Mouse (Mus musculus) right cerebral cortex, postnatal 36 days (tissue): Measurements from ENCODE around the gene Zzz3.

Source experiments
- DNase-seq, 2 experiments: peaks; one replicate each; pipeline ENCODE4 v3.0.0; 2022; ENCODE audit warnings: low spot score in 2 of 2, mixed read lengths in 1 of 2

Zzz3 gene

DNA sequence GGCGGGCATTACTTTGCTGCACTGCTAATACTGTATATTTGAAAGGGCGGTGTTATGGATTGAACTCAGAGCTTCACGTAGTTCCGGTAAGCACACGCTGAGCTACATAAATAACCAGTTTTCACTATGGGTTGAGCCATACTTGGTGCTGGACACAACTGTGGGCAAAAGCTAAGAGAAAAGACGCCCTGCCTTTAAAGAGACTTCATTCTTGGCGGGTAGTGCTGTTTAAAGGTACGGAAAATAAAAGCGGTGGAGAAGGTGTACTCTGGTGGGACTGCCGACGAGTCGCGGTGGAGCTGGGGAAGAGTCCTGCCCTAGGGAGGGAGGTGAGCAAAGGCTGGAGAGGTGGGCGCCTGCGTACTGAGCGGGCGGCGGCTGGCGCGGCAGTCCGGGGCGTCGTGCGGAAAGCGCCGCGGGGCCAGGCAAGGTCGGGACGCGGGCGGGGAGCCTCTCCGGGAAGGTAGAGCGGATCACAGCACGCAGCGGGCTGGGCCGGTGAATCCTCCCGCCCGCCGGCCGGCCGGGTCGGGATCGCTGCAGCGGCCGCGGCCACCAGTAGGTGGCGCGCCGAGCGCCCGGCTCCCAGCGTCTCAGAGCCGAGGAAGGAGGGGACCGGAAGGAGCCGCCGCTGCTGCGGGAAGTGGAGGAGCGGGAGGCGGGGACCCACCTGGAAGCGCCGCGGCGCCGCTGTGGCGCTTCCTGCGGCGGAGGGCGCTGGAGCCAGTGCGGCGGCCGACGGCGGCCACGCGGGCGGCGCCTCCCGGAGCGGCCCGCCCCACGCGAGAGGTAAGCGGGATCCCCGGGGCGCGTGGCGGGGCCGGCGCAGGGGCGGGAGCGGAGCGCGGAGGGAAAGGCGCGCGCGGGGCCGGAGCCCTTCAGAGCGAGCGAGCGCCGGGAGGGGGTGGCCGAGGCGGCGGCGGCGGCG is at the start of gene Zzz3:
Gene Zzz3, plus strand, starts transcription at position 124 of the 928 bp plus-strand sequence.
- peak; percentile 86 to 88 for DNase-seq

DNA sequence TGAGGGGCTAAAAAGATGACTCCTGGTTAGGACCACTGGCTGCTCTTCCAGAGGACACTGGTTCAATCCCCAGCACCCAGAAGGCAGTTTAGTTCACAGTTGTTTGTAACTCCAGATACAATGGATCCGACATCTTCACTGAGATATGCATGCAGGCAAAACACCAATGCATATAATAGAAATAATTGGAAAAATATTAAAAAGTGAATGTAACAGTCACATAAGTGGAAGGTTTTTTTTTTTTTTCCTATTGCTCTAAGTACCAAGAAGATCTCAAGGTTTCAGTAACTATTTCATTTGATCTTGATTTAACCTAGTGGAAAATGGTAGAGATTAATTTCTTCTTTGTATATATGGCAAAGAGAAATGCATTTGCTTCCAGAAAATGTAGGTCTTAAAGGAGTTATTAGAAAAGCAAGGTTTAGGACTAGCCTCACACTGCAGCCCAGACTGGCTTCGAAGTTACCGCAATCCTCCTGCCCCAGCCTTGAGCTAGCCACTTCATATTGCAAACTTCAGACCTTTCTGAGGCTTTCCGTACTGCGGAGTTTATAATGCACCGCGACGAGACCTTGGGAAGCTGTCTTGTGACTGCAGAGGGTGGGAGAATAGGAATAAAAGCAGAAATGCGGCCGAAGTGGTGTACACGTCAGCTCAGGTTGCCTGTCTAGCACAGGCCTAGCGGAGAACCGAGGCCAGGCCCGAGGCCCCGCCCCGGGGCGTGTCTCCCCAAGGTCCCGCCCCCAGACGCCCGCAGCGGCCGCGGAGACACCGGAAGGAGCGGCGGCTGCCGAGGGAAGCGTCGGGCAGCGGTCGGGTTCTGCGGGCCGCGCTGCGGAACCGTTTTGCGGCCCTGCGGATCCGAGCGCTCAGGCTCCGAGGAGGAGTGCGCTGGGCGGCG is 49.3 kb upstream of the Zzz3 start, which contains the start of gene Usp33:
Gene Usp33, plus strand, starts transcription at position 747 of the 901 bp plus-strand sequence.
- DNase-seq: peak; percentile 89 to 91

DNA sequence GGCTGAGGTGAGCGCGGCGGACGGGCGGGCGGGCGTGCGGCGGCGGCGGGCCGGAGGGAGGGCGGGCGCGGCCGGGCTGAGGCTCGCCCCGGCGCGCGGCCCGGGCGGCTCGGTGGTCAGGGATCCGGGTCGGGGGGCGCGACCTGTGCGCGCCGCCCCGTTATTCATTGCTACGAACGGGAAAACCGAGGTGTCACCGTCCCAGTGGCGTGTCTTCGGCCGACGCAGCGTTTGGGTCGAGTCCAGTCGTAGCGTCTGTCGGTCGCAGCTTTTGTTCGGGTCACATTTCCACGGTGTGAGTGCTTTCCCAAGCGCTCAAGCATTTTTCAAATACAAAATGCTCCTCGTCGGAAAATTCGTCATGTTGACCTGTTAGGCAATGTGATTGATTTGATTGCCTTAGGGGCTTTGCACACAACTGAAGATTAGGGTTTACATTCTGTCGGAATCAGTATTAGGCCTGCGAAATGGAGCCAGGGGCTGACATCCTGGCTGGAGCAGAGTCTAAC is 48.6 kb upstream of the Zzz3 start:
- DNase-seq: no peak

DNA sequence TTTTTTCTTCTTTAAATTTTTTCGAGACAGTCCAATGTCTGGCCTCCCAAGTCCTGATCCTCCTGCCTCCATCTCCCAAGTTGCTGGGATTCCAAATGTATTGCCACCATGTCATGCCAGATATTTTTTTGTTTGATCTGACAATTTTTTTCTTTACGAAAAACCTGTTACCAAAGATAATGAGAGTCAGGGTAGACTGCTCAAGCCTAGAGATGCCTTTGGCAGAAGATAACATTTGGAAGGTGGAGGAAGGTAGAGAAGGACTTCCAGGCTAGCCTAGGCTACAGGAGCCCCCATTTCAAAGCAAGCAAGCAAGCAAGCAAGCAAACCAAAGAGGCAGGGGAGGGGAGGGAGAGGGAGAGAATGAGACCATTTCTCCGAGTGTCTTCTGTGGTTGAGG is 48.0 kb upstream of the Zzz3 start:
- no peak for DNase-seq

DNA sequence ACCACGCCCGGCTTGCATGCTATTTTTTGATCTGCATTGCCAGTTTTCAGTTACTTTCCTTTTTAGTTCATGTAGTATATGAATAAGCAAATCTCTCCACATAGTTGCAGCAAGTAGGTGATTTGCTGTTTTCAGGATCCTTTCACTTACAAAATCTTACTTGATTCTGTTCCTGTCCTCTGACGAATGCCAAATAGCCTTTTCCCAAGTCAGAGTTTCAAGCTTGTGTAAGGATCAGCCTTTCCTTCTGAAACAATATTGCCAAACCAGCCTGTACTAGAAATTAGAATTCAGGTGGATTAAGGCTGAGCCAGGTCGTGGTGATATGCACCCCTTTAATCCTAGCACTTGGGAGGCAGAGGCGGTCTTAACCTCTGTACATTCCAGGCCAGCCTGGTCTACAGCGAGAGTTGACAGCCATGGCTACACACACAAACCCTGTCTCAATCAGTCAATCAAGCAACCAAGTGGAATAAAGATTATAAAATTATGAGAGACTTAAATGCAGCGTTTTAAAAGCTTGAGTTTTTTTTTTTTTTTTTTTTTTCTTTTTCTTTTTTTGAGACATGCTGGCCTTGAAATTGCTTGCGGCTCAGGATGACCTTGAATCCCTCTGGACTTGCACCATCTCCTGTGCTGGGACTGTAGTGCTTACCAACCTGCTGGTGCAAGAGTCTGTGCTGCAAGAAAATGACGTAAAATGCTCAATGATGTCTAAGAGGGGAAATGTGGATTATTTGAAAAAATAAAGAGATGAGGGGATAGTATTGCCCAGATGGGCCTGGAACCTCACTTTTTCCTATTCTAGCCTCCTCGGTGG is 47.1 kb upstream of the Zzz3 start:
- DNase-seq: no peak

DNA sequence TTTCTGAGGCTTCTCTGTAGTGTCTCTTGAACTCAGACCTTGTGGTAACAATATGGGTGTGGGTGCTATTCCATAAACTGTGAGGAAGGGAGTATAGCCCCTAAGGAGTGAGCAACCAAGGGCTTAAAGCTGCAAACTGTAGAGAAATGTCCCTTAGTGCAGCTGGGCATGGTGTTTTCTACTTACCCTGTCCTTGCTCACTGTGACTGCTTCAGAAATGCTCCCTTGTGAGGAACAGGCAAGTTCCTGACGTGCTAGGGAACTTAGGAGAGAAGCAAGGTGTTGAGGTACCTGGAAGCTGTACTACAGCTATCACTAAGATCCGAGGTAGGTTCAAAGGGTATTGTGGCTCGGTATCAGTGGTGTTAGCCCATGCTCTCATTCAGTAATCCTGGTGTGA is 44.8 kb upstream of the Zzz3 start:
- DNase-seq: no peak

DNA sequence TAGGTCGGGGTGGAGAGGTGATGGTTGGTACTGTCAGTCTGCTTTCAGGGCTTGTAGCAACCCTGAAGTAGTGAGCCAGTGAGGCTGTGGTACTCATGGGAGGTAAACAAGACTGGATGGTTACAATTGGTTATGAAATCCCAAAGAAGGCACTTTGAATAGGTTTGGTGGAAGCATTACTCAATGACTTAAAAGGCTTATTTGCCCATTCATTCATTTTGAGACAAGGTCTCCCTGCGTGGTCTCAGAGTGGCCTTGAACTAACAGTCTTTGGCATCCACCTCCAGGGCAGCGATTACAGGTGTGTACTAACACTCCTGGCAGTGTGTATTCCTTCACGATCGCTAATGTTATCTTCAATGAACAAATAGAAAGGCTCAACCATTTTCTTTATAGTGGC is 44.3 kb upstream of the Zzz3 start:
- no peak for DNase-seq

DNA sequence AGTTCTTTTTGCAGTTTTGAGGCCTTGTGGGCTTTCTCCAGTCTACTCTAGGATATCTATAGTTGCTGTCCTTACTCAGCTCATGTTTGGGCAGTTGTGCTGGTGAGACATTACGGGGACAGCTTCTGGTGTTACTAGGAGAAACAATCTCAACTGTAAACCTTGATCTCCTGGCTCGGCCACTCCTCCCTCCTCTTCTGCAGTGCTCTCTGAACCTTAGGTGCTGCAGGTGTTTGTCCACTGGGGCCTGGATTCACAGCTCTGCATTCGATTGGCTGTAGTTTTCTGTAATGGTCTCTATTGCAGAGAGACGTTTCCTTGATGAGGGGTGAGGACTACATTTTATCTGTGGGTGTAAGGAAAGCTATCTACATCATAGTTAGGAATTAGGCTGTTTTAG is 43.0 kb upstream of the Zzz3 start:
- no peak for DNase-seq

DNA sequence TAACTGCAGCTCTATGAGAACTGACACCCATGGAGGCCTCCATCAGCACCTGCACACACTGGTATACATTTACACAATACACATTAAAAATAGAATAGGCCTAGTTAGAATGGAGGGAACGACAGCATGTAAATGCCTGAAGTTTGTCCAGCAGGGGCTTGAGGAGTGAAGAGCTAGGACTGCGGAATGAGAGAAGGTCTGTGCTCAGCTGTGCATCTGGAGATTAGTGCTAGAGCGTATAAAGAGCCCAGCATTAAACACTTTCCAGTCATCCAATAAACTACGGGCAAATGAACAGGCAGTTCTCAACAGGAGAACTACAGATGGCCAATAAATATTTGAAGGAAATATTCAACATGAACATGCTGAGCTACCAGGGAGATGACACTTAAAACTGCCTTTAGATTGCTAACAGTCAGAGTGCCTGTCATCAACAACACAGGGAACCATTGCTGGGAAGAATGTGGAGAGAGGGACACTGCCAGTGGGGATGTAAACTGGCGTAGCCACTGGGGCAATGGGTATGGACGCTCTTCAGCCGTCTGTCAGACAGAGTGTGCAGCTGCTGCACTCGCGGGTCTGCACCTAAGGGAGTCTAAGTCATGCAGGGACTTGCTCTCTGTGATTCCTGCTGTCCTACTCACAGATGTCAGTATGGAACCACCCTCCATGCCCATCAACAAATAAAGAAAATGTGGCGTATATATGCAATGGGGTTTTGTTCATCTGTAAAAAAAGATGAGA is 41.7 kb upstream of the Zzz3 start:
- no peak for DNase-seq

DNA sequence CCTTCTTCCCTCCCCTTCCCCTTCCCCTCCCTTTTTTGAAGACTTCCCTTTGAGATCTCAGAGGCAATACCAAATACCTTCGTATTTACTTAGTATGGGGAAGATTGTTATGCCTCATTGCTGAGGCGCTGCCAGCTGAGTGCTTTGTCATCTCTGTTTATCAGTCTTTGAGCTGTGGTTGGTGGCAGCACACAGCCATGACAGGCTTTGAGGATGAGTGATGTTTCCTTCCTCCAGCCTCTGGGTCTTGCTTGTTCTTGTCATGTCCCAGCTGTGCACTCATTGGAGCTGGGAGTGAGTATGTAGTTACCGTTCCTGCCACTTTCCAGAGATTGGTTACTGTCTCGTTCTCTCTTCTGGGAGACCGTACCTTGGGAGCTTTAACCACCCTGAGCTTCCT is 39.9 kb upstream of the Zzz3 start:
- DNase-seq: no peak

DNA sequence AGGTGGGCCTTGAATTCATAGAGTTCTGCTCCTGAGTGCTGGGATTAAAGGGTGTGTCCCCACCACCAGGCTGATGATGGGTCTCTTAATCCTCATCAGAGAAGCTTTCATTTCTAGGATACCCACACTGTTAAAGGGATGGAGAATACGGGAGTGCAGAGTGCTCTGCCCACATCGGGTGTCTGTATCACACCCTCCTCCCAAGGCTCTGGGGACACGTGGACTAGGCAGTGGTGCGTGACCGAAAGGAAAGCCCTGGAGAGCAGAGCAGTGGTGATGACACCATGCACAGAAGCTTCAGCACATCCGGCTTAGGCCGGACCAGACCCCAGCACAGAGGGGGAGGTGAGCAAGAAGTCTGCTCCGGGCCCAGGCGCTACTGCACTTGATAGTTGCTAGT is 38.5 kb upstream of the Zzz3 start:
- no peak for DNase-seq

DNA sequence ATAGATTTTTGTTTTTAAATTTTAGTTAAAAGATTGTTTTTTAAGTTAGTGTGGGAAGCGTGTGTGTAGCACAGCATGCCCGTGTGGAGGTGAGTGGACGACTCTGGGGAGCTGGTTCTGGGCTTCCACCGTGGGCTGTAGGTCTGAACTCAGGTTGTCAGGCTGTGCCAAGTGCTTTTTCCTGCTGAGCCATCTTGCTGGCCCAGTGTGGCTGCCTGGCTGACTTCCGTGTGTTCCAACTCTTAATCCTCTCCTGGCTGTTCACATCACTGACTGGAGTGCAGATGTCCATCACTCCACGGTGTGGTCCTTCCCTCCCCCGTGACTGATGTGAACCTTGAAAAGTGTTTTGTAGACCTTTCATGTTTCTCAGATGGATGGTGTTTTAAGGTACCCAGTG is 36.1 kb upstream of the Zzz3 start:
- DNase-seq: no peak

DNA sequence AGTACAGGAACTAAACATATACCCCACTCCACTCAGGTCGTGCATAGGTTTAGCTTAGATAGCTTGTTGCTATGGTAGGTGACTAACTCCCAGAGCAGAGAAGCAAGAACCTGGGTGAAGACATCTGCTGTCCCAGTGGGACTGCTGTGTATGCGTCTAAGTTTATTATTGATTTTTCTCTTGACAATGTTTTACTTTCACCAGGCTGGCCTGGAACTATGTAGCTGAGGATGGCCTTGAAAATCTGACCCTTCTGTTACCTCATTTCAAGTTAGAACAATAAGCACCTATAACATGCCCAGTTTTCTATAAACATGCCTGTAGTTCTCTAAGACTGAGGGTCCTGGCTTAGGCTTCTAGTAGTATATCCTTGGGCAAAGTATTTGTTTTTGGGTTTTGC is 31.1 kb upstream of the Zzz3 start:
- no peak for DNase-seq

DNA sequence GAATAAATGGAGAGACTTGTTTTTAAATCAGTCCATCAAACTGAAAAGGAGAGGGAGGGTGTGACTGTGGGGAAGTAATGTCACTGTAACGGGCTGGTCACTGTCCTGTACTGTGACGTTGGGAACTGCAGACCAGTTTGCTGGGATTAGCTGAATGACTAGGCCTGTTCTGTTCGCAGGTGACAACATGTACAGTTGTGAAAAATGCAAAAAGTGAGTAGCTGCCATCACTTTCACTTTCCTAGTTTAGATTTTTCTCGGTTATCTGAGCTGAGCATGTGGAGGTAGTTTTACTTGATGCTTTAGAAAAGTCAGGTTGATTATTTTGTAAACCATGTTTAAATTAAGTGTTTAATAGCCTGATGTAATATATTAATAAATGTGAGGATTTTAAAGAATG is 19.2 kb upstream of the Zzz3 start:
- DNase-seq: no peak

DNA sequence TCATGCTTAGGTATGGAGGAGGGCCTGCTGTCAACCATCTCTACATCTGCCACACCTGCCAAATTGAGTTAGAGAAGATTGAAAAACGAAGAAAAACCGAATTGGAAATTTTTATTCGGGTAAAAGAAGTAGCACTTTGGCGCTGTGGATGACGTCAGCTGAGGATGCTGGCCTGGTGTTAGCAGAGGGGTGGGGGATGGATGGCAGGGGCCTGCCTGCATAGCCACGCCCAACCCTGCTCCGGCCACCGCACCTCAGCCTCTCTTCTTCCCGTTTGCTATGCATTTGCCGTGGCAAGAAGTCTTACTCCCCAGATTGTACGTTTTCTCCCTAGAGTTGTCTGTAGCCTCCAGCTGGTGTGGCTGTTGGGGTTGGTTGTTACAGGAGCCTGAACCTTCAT is 11.2 kb upstream of the Zzz3 start:
- no peak for DNase-seq

DNA sequence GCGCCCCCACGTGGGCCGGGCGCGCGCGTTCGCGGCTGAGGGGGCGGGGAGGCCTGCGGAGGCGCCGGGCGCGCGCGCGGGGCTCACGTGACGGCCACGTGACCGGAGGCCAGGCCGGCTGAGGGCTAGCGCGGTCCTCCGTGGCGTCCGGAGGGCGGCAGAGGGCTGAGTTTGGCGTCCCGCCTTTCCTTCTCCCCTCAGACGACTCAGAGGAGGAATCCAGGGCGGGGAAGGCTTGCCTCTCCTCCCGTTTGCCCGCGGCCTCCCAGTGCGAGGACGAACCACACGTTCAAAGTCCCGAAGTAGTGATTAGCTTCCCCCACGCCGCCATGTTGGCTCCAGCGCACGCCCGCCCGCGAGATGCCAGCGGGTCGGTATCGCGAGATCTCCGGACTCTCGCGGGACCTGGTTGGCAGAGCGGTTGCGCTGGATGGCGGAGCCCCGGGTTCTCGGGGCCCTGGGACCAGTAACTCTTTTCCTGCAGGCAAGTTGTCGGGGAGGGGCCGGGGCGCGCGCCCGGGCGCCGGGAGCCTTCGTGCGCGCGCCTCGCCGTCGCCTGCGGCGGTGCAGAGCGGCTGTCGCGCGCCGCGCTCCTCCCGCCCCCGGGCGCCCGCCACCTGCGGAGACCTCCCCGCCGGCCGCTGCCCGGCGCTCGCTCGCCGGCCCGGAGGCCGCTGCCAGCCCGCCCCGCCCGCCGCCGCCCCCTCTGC is 1.2 kb downstream of the Zzz3 start:
- DNase-seq: peak; percentile 90 to 94

DNA sequence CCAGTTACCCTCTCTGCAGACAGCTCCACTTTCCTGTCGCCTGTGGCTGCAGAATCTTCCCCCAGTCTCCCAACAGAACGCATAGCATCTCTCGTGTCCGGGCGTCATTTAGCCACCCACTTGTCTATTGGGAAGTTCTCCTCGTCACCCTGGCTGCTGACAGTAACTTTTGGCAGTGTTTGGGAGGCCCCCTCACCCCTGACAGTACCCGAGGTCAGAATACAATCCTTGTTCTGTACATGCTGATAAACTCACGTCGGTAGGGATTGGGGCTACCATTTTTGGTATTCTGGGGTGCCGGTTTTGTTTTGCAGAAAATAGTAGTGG is 1.7 kb downstream of the Zzz3 start:
- no peak for DNase-seq

DNA sequence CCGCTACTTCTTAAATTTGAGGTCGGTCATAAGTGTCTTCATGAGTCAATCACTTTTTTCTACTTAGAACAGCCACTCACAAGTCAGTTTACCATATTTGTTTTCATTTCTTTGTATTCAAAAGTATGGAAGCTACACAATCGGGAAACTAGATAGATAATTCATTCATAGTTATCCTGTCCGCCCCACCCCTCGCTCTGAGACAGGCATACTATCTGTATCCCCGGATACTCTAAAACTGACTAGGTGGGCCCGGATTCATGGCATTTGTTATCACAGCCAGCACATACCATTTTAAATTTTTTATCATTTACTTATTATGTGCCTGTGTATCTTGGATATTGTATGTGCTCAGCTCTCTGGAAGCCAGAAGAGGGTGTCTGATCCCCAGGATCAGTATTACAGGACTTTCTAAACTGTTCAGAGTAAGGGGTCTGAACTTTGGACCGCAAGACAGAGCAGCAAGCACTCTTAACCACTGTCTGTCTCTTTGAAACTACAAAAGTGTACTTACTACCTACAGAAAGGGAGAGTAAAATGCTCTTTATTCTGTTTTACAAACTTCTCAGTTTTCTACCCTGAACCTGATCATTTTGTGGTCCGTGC is 2.2 kb downstream of the Zzz3 start:
- no peak for DNase-seq

DNA sequence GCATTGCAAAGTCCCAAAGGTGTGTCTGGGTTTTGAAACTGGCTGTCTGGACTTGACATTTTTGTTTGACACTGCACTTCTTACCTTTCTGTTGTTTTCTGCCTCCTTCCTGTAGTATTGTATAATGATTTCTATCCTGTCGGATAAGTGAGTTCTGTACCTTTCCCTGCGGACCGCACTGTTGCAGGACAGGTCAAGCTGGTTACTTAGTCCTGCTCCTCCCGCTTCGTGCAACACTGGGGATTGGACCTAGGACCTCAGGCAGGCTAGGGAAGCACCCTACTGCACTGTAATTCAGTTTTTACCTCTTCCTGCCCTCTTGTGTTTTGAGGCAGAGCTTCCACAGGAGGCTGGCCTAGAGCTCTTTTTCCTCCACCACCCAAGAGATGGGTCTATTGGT is 5.2 kb downstream of the Zzz3 start:
- no peak for DNase-seq

DNA sequence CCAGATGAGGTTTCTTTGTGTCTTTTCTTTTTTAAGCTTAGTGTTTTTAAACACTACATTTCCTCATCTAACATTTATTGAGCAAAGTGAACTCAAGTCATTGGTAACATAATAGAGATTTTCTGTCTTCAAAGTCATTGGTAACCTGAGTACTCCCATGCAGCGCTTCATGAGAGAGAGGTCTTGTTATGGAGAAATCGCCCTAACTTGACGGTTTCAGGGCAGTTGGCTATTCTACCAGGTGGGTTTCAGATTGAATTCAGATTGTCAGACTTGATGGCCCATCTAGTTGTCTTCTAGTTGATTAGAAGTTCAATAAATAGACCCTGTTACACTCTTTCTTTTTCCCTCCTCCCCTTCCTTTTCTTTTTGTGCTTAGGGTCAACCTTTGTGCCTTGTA is 5.6 kb downstream of the Zzz3 start:
- DNase-seq: no peak
